Mouse (Mus musculus) limb, embryonic 13.5 days (tissue): ENCODE measurements around the gene Gm20388. TPM values are rescaled to one million over a fixed set of nuclear protein-coding genes. Genes with fewer than 3 reads are reported as not detected.

ENCODE experiments used
- ATAC-seq: fragments of 200-750 bp; cut with Nextera tagmentation; 2 replicates; pipeline ENCODE4 v1.8.0; 2017; ENCODE audit warnings: low read depth, moderate number of reproducible peaks, moderate TSS enrichment; ENCODE audit not compliant: low FRiP score
- H3K27ac ChIP-seq: fragments of 300-500 bp; sonication (generic); 2 replicates; pipeline ENCODE4 v1.5.1; 2015; ENCODE audit warnings: inconsistent platforms, mild to moderate bottlenecking, moderate library complexity
- H3K27me3 ChIP-seq: fragments of 300-500 bp; sonication (generic); 2 replicates; pipeline ENCODE4 v1.6.1; 2015; ENCODE audit warnings: mild to moderate bottlenecking, inconsistent platforms
- H3K36me3 ChIP-seq: fragments of 300-500 bp; sonication (generic); 2 replicates; pipeline ENCODE4 v1.6.1; 2015; ENCODE audit warnings: inconsistent platforms, mild to moderate bottlenecking, moderate library complexity
- H3K4me1 ChIP-seq: fragments of 300-500 bp; sonication (generic); 2 replicates; pipeline ENCODE4 v1.6.1; 2015; ENCODE audit warnings: inconsistent platforms
- H3K4me2 ChIP-seq: fragments of 300-500 bp; sonication (generic); replicated peaks from 2 replicates; pipeline ENCODE4 v1.6.1; 2015; ENCODE audit warnings: inconsistent platforms, mild to moderate bottlenecking, moderate library complexity
- H3K4me3 ChIP-seq: fragments of 300-500 bp; sonication (generic); 2 replicates; pipeline ENCODE4 v1.5.1; 2015; ENCODE audit warnings: moderate library complexity, mild to moderate bottlenecking, inconsistent platforms
- H3K9ac ChIP-seq: fragments of 300-500 bp; sonication (generic); 2 replicates; pipeline ENCODE4 v1.6.1; 2015; ENCODE audit warnings: mild to moderate bottlenecking, inconsistent platforms
- H3K9me3 ChIP-seq: fragments of 300-500 bp; sonication (generic); 2 replicates; pipeline ENCODE4 v1.6.1; 2016; ENCODE audit warnings: inconsistent platforms
- WGBS: fragments of 180-500 bp; shearing (Covaris S2); methylation state at CpG from one replicate; pipeline ENCODE4 v1.1.7; 2015; 5-methylcytosine and 5-hydroxymethylcytosine counted together
- polyA plus RNA-seq: library from polyadenylated mRNA; unstranded; fragments of >200 nt; fragmentation: Nextera tagmentation; extraction: Ambion mirVana; gene quantifications from 2 replicates; pipeline ENCODE4 v1.2.1, GENCODE M21; 2015

The Gm20388 gene
- polyA plus RNA-seq, 1 experiment from 2014 or later = 7.1 TPM

DNA sequence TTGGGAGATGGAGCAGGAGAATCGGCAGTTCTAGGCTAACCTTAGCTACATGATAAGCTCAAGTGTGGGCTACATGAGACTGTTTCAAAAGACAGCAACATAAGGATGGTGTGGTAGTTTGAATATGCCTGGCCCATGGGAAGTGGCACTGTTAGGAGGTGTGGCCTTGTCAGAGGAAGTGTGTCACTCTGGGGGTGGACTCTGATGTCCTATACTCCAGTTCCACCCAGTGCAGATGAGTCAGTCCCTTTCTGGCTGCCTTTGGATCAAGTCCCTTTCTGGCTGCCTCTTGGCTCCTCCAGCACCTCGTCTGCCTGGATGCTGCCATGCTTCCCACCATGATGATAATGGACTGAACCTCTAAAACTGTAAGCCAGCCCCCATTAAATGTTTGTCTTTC lies 3382.1 kb downstream of the Gm20388 start:
- Histone ChIP-seq H3K4me3 (no peak overlapping the region), H3K4me1 (no peaks in the 10 kb centered on the region), H3K4me2 (no peak overlapping the region), H3K27ac (no peak overlapping the region), H3K9me3 (no peaks in the 10 kb centered on the region), H3K9ac (no peak overlapping the region), H3K27me3 (no peaks in the 10 kb centered on the region), H3K36me3 (peaks cover 71% of the 10 kb centered on the region)
- no peak for ATAC-seq
- 84% methylated on average over 2 of the region's 2 CpGs for WGBS

DNA sequence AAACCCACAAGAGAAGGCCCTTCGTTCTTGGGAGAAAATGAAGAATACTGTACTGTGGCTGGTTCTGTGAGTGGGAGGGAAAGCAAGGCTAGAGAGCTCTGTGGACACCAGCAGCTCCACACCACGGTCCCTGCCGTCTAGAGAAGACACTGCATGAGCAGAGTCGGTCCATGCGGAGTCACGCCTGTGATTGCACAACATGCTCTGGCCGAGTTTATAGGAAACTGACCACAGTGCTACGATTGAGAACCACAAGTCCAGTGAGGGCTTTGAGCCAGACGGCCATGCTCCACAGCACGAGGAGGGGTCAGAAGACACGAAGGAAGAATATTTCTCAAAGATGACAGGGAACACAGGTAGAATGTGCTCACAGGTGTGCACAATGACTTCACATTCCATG lies 3387.7 kb downstream of the Gm20388 start:
- Histone ChIP-seq H3K9ac (no peak overlapping the region), H3K4me1 (no peaks in the 10 kb centered on the region), H3K27ac (no peak overlapping the region), H3K9me3 (no peaks in the 10 kb centered on the region), H3K36me3 (peaks cover 47% of the 10 kb centered on the region), H3K27me3 (no peaks in the 10 kb centered on the region), H3K4me2 (no peak overlapping the region), H3K4me3 (no peak overlapping the region)
- no peak for ATAC-seq
- WGBS = 91% methylated on average over 11 of the region's 11 CpGs

DNA sequence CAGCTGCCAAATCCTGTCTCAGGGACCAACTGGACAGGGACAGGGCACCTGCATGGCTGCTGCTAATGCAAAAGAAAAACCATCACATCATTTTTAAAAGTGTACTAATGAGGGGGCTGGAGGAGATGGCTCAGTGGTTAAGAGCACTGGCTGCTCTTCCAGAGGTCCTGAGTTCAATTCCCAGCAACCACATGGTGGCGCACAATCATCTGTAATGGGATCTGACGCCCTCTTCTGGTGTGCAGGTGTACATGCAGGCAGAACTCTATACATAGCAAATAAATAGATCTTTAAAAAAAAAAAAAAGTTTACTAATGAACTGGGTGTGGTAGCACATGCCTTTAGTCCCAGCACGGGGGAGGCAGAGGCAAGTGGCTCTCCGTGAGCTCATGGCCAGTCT lies 3398.1 kb downstream of the Gm20388 start:
- WGBS = 72% methylated on average over 4 of the region's 4 CpGs

DNA sequence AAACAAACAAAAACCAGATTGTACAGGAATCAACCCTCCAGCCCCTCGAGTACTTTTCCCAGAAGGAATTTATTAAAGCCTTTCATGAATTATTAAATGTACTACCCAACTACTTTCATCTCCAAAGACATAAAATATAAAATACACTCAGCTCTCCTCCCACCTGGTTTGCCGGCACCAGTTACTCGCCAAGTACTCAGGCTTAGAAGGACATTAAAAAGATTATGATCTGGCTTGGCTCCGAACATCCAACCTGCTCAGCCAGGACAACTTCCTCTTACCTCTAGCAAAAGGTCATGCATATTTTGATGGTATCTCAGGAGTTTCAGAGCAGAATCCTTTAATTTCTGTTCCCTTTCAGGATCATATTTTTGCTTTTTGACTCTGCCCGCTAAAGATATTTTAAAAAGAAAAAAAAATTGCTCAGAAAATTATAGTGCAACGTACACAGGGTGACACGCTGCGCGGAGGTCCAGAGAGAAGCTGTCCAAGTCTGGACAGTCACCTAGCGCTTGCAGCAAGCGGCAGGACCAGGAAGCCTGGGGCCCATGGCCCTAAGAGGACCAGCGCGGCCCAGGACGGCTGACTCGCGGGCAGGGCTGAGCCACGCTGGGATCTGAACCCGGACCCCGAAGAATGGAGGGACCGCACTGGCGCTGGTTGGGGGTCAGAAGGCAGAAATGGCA lies 3407.3 kb downstream of the Gm20388 start:
- H3K27me3 ChIP-seq = no peaks in the 10 kb centered on the region
- 3% methylated on average over 21 of the region's 21 CpGs for WGBS
- no peak overlapping the region for H3K27ac ChIP-seq
- H3K9me3 ChIP-seq = no peaks in the 10 kb centered on the region
- H3K4me3 ChIP-seq = peak overlapping the region; percentile 62
- no peaks in the 10 kb centered on the region for H3K36me3 ChIP-seq
- peak; percentile 78 for ATAC-seq
- peak overlapping the region; percentile 80 for H3K9ac ChIP-seq
- H3K4me1 ChIP-seq = peaks cover 18% of the 10 kb centered on the region
- peak overlapping the region; percentile 85 for H3K4me2 ChIP-seq

More for the DNA sequence above, 3398.1 kb downstream of the Gm20388 start:
- no peaks in the 10 kb centered on the region for H3K4me1 ChIP-seq
- no peak overlapping the region for H3K4me3 ChIP-seq
- no peak overlapping the region for H3K27ac ChIP-seq
- no peaks in the 10 kb centered on the region for H3K9me3 ChIP-seq
- H3K27me3 ChIP-seq = no peaks in the 10 kb centered on the region
- ATAC-seq = no peak
- H3K9ac ChIP-seq = no peak overlapping the region
- H3K36me3 ChIP-seq = peaks cover 52% of the 10 kb centered on the region
- H3K4me2 ChIP-seq = no peak overlapping the region

DNA sequence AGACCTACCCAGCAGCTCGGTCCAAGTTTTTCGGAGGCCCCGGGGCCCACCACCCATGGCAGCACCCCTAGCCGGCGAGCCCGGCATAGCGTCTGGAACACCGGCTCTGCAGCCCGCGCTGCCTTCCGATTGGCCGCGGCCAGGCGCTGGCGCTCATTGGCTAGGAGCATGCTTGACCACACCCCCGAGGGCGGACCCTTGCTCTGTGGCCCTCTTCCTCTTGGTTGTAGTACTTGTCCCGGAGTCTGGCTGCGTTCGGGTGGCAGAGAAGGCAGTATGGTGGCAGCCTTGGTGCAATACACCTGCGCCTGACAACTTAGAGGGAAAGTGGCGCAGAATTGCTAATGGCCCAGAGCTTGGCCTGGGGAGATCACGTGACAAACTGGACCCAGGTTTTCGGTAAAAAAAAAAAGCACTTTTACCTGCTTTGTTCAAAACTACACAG lies 3407.8 kb downstream of the Gm20388 start, which contains the start of gene Fanca:
Fanca (minus strand) TSS at position 110 of the 445 bp plus-strand sequence.
- H3K4me3 ChIP-seq = peak within 1 kb of the TSS; percentile 62
- peak within 1 kb of the TSS; percentile 80 for H3K9ac ChIP-seq
- no peaks in the 10 kb centered on the region for H3K27me3 ChIP-seq
- WGBS = under 1% methylated on average over 24 of the region's 24 CpGs
- no peaks in the 10 kb centered on the region for H3K9me3 ChIP-seq
- ATAC-seq = peak; percentile 99
- H3K27ac ChIP-seq = no peak within 1 kb of the TSS
- H3K4me1 ChIP-seq = peaks cover 18% of the 10 kb centered on the region
- H3K4me2 ChIP-seq = peak within 1 kb of the TSS; percentile 85
- no peaks in the 10 kb centered on the region for H3K36me3 ChIP-seq

DNA sequence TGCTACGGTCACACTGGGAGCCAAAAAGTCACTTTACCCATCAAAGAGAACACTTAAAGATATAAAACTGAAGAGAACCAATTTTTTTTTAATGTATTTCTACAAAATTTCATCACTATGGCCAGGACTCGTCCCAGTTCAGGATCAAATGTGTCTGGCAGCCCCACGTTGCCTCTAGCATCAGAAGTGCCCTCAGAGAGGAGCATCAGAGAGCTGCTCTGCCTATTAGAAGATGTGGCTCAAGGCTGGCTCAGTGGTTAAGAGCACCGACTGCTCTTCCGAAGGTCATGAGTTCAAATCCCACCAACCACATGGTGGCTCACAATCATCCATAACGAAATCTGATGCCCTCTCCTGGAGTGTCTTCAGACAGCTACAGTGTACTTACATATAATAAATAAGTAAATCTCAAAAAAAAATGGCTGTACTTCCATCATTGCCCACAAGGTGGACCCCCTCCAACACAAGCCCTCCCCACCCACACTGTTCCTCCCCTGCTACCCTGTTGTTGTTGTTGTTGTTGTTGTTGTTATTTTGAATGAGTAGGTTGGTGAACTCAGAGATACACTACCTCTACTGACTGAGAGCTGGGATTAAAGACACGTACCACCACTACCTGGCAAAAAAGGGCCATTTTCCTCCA lies 3409.0 kb downstream of the Gm20388 start:
- Histone ChIP-seq H3K9ac (no peak overlapping the region), H3K36me3 (no peaks in the 10 kb centered on the region), H3K4me1 (peaks cover 18% of the 10 kb centered on the region), H3K27ac (no peak overlapping the region), H3K27me3 (no peaks in the 10 kb centered on the region), H3K4me3 (no peak overlapping the region), H3K4me2 (no peak overlapping the region), H3K9me3 (no peaks in the 10 kb centered on the region)
- ATAC-seq = no peak
- WGBS = 38% methylated on average over 7 of the region's 7 CpGs

DNA sequence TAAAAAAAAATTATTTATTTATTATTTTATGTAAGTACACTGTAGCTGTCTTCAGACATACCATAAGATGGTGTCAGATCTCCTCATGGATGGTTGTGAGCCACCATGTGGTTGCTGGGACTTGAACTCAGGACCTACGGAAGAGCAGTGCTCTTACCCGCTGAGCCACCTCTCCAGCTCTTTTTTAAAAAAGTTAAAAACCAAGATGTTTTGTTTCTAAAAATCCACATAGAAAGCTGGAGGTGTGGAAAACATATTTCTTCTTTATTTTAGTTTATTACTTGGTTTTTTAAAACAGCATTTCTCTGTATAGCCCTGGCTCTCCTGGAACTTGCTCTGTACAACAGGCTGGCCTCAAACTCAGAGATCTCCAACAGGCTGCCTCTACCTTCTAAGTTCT lies 3417.9 kb downstream of the Gm20388 start:
- no peak overlapping the region for H3K4me2 ChIP-seq
- no peak overlapping the region for H3K9ac ChIP-seq
- no peak overlapping the region for H3K27ac ChIP-seq
- peaks cover 24% of the 10 kb centered on the region for H3K27me3 ChIP-seq
- 88% methylated on average over 2 of the region's 2 CpGs for WGBS
- H3K36me3 ChIP-seq = no peaks in the 10 kb centered on the region
- ATAC-seq = no peak
- peaks cover 7% of the 10 kb centered on the region for H3K4me1 ChIP-seq
- no peaks in the 10 kb centered on the region for H3K9me3 ChIP-seq
- H3K4me3 ChIP-seq = no peak overlapping the region

DNA sequence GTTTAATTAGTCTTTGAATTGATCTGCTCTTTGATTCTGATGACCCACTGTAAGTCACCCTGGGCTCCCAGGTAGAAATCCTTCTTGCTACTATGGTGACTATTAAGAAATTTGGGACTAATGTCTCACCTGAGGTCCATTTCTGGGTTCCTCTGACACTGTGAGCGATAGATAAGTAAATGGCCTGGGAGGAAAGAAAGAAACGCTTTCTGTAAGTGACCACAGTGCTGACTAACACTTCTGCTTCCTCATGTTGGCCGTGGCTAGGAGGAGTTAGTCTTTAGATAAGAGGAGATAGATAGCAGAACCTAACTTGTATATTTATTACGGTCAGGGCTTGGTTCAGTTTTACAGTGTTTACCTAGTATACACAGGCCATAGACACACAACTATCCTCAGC lies 3418.7 kb downstream of the Gm20388 start:
- H3K4me1 ChIP-seq = peaks cover 7% of the 10 kb centered on the region
- WGBS = 86% methylated on average over 4 of the region's 4 CpGs

DNA sequence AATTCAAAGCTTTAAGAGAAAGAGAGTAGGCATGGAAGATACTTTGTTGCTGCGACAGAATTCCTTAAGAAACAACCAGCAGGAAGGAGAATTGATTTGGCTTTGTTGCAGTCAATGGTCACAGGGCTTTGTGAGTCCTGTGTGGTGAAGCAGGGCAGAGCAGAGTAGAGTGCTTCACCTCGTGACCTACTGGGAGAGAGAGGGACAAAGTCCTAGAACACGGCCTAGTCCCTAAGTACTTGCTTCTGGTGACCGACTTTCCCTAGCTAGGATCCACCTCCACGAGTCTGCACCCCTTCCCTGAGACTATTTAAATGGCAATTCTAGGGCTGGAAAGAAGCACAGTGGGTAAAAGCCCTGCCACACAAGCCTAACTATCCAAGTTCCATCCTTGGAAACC lies 3419.3 kb downstream of the Gm20388 start:
- no peak overlapping the region for H3K9ac ChIP-seq
- ATAC-seq = no peak
- H3K27me3 ChIP-seq = peaks cover 38% of the 10 kb centered on the region
- no peak overlapping the region for H3K27ac ChIP-seq
- no peak overlapping the region for H3K4me2 ChIP-seq
- H3K4me1 ChIP-seq = peaks cover 7% of the 10 kb centered on the region
- 78% methylated on average over 5 of the region's 5 CpGs for WGBS
- no peaks in the 10 kb centered on the region for H3K36me3 ChIP-seq
- H3K4me3 ChIP-seq = no peak overlapping the region
- H3K9me3 ChIP-seq = no peaks in the 10 kb centered on the region

More for the DNA sequence above, 3418.7 kb downstream of the Gm20388 start:
- ATAC-seq = no peak
- no peak overlapping the region for H3K4me2 ChIP-seq
- peaks cover 32% of the 10 kb centered on the region for H3K27me3 ChIP-seq
- no peak overlapping the region for H3K27ac ChIP-seq
- H3K9me3 ChIP-seq = no peaks in the 10 kb centered on the region
- no peak overlapping the region for H3K9ac ChIP-seq
- H3K4me3 ChIP-seq = no peak overlapping the region
- H3K36me3 ChIP-seq = no peaks in the 10 kb centered on the region

DNA sequence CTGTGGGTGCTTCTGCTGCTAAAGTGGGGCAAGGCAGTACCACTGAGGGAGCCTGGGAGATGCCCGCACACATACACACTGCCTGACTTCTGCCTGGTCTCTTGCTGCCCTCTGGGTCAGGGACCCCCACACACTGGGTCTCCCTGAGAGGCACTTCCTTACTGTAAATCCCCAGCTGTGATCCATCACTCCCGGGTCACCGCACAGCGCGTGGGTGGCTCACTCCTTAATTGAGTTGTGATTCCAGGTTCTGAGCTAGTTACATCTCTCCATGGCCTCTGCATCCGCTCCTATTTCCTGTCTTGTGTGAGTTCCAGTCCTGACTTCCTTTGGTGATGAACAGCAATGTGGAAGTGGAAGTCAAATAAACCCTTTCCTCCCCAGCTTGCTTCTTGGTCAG lies 3420.1 kb downstream of the Gm20388 start:
- H3K27me3 ChIP-seq = peaks cover 45% of the 10 kb centered on the region
- H3K4me2 ChIP-seq = no peak overlapping the region
- H3K4me1 ChIP-seq = peaks cover 7% of the 10 kb centered on the region
- no peak overlapping the region for H3K4me3 ChIP-seq
- 75% methylated on average over 6 of the region's 6 CpGs for WGBS
- no peaks in the 10 kb centered on the region for H3K36me3 ChIP-seq
- H3K9ac ChIP-seq = no peak overlapping the region
- H3K27ac ChIP-seq = no peak overlapping the region
- no peak for ATAC-seq
- no peaks in the 10 kb centered on the region for H3K9me3 ChIP-seq

DNA sequence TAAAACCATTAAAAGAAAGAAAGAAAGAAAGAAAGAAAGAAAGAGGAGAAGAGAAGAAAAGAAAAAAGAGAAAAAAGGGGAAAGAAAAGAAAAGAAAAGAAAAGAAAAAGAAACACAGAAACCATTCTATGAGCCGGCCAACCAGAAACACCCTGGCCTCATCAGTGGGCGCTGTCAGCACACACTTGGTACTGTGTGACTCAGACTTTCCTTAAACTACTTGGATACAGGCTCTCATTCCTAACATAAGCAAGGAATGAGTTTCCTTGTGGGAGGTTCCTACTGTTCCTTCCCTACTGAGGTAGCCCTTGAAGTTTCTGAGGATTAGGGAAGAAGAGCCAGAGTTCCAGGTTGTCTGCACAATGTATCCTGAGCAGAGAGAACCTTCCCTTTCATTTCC lies 3420.7 kb downstream of the Gm20388 start:
- 76% methylated on average over 2 of the region's 2 CpGs for WGBS
- Histone ChIP-seq H3K4me3 (no peak overlapping the region), H3K9me3 (no peaks in the 10 kb centered on the region), H3K9ac (no peak overlapping the region), H3K36me3 (no peaks in the 10 kb centered on the region), H3K27ac (no peak overlapping the region), H3K4me1 (peaks cover 7% of the 10 kb centered on the region), H3K27me3 (peaks cover 46% of the 10 kb centered on the region), H3K4me2 (no peak overlapping the region)
- no peak for ATAC-seq

DNA sequence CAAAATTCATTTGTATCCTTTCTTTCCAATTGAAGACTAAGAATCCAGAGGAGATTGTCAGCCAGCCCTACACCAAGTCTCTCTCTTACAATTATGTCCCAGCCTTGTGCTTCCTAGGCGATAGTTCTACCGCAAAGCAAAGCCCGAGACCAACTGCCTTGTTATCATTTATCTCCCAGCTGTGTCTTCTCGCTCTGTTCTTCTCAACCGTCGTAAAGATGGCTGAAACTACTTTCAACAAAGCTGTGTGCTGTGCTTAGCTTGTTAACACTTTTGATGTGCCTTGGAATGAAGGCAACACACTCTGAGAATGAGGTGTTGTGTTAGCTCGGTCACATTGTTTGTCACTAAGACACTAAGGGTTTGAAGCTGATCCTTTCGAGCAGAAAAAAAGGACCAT lies 3421.2 kb downstream of the Gm20388 start:
- no peak overlapping the region for H3K27ac ChIP-seq
- no peak for ATAC-seq
- H3K36me3 ChIP-seq = no peaks in the 10 kb centered on the region
- peak overlapping the region; percentile 93 for H3K4me2 ChIP-seq
- H3K4me3 ChIP-seq = peak overlapping the region; percentile 53
- H3K4me1 ChIP-seq = peaks cover 7% of the 10 kb centered on the region
- H3K27me3 ChIP-seq = peaks cover 46% of the 10 kb centered on the region
- H3K9ac ChIP-seq = no peak overlapping the region
- no peaks in the 10 kb centered on the region for H3K9me3 ChIP-seq
- WGBS = 35% methylated on average over 8 of the region's 8 CpGs
